Mouse (Mus musculus): ENCODE measurements around the gene Pde8a. TPM values are rescaled to one million over a fixed set of nuclear protein-coding genes. Genes with fewer than 3 reads are reported as not detected.

Gene Pde8a
- polyA plus RNA-seq, 1 experiment from 2014 or later: 4.1 TPM

DNA sequence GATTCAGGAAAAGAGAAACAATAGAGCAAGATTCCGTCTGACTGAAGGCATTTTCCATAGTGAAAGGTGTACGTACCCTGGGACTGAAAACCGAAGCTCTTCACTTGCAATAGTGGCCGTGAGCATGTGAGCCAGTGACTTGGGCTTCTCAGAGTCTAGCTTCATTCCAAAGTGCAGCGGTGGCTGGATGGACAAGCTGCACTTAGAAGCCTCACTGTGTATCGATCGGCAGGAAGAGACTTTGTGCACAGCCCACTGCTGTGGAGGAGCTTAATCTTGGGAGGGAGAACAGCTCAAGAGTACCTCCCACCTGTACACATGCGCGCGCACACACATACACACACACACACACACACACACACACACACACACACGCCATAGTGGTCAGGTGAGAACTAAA lies 39.9 kb downstream of the Pde8a start:
- no peaks in the 10 kb centered on the region for H3K36me3 ChIP-seq (replicated peaks; ENCODE audit: control insufficient read depth, insufficient read depth, low read depth, low read length)
- H3K9ac ChIP-seq (replicated peaks; ENCODE audit: low read length): no peak overlapping the region
- no peaks in the 10 kb centered on the region for H3K9me3 ChIP-seq (replicated peaks; ENCODE audit: control insufficient read depth, low read length)
- DNase-seq (ENCODE audit: low spot score): no peak
- no peaks in the 10 kb centered on the region for H3K4me1 ChIP-seq (ENCODE audit: control insufficient read depth, insufficient read depth, low read length)
- no peak overlapping the region for H3K4me2 ChIP-seq (ENCODE audit: low read depth, low read length)
- no peak overlapping the region for H3K4me3 ChIP-seq (ENCODE audit: low read depth, low read length)
- no peaks in the 10 kb centered on the region for H3K27me3 ChIP-seq (ENCODE audit: control insufficient read depth, insufficient read depth, low read length)
- no peak for ATAC-seq (replicated peaks; ENCODE audit: insufficient number of reproducible peaks, low FRiP score, low TSS enrichment, low read depth)
- H3K27ac ChIP-seq (replicated peaks; ENCODE audit: low read depth, low read length): no peak overlapping the region
- 78% methylated on average over 11 of the region's 11 CpGs for WGBS

DNA sequence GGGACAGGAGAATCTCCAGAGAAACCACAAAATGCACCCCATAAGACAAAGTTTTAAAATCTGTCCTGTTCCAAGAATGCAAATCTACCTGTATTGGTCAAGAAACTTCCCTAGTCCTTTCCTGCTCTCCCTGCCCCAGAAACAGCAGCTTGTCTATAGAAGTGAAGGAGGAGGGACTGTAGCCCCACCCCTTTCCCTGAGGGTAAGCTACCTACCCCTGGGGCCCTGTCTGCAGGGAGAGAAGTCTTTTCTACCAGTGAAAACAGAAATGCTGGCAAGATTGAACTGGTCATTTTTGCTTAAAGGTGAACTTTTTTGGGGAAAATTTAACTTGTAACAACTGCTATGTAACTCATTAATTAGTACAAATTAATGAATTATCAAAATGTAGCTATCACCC lies 41.2 kb downstream of the Pde8a start:
- Histone ChIP-seq H3K4me2 (ENCODE audit: low read depth, low read length) (no peak overlapping the region), H3K9ac (replicated peaks; ENCODE audit: low read length) (no peak overlapping the region), H3K27me3 (ENCODE audit: control insufficient read depth, insufficient read depth, low read length) (no peaks in the 10 kb centered on the region), H3K27ac (replicated peaks; ENCODE audit: low read depth, low read length) (no peak overlapping the region), H3K4me3 (ENCODE audit: low read depth, low read length) (no peak overlapping the region), H3K4me1 (ENCODE audit: control insufficient read depth, insufficient read depth, low read length) (no peaks in the 10 kb centered on the region), H3K9me3 (replicated peaks; ENCODE audit: control insufficient read depth, low read length) (no peaks in the 10 kb centered on the region), H3K36me3 (replicated peaks; ENCODE audit: control insufficient read depth, insufficient read depth, low read depth, low read length) (no peaks in the 10 kb centered on the region)
- ATAC-seq (replicated peaks; ENCODE audit: insufficient number of reproducible peaks, low FRiP score, low TSS enrichment, low read depth): no peak
- DNase-seq (ENCODE audit: low spot score): no peak

DNA sequence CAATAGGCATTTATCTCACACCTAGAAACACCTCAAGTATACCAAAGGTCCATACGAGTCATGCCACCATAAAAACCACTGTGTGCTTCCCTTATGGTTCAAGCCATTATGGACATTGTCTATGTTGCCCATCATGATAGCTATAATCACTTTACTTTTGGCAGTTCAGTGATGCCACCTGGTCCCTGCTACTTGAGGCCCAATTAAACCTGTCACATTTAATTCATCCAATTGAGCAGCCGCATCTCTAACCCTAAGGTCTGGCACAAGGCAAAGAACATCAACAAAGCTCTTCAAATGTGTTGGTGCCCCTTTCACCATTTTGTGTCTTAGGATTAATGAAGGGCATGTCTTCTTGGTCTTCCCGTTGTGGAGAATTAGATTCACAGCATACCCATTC lies 42.1 kb downstream of the Pde8a start:
- no peak for ATAC-seq (replicated peaks; ENCODE audit: insufficient number of reproducible peaks, low FRiP score, low TSS enrichment, low read depth)
- H3K4me2 ChIP-seq (ENCODE audit: low read depth, low read length): no peak overlapping the region
- H3K27me3 ChIP-seq (ENCODE audit: control insufficient read depth, insufficient read depth, low read length): no peaks in the 10 kb centered on the region
- no peak overlapping the region for H3K9ac ChIP-seq (replicated peaks; ENCODE audit: low read length)
- 89% methylated on average over 3 of the region's 3 CpGs for WGBS
- no peaks in the 10 kb centered on the region for H3K9me3 ChIP-seq (replicated peaks; ENCODE audit: control insufficient read depth, low read length)
- no peaks in the 10 kb centered on the region for H3K4me1 ChIP-seq (ENCODE audit: control insufficient read depth, insufficient read depth, low read length)
- no peak for DNase-seq (ENCODE audit: low spot score)
- no peak overlapping the region for H3K27ac ChIP-seq (replicated peaks; ENCODE audit: low read depth, low read length)
- no peaks in the 10 kb centered on the region for H3K36me3 ChIP-seq (replicated peaks; ENCODE audit: control insufficient read depth, insufficient read depth, low read depth, low read length)
- H3K4me3 ChIP-seq (ENCODE audit: low read depth, low read length): no peak overlapping the region

DNA sequence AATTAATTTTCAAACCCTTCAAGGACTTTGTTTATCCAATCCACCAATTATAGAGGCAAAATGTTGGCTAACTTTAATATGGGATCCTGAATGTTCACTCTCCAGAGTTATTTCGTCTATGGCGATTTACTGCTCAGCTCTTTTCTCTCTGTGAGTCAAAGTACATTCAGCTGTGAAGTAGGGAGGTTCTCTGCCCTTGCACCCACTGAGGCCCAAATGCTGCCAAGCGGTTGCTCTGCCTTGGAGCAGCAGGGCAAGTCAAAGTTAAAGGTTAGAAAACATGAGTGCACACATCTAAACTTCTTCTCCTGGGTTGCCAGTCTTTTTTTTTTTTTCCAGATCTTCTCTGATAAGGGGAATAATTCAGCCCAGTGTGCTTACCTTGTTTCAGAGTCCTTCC lies 43.4 kb downstream of the Pde8a start:
- 86% methylated on average over 3 of the region's 3 CpGs for WGBS

DNA sequence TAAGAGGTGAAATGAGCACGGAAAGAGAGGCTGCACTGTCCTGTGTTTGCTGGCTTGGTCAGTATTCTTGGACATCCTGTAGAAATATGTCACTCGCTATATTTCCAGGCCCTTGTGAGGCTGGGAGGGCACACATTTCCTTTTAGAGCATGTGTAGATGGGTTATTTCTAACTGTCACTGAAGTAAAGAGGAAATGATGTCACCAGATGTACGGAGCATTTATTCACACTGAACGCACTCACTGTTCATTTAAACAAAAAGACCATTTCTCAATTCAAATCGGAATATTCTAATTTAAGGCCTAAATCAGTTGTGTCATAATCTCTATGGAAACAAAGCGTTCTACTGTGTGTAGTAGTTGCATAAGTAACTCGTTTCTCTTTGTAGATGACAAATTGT lies 48.2 kb downstream of the Pde8a start:
- no peak overlapping the region for H3K27ac ChIP-seq (replicated peaks; ENCODE audit: low read depth, low read length)
- H3K36me3 ChIP-seq (replicated peaks; ENCODE audit: control insufficient read depth, insufficient read depth, low read depth, low read length): no peaks in the 10 kb centered on the region
- H3K9me3 ChIP-seq (replicated peaks; ENCODE audit: control insufficient read depth, low read length): no peaks in the 10 kb centered on the region
- ATAC-seq (replicated peaks; ENCODE audit: insufficient number of reproducible peaks, low FRiP score, low TSS enrichment, low read depth) (no peak), DNase-seq (ENCODE audit: low spot score) (no peak)
- H3K4me3 ChIP-seq (ENCODE audit: low read depth, low read length): no peak overlapping the region
- H3K4me2 ChIP-seq (ENCODE audit: low read depth, low read length): no peak overlapping the region
- 86% methylated on average over 7 of the region's 7 CpGs for WGBS
- H3K27me3 ChIP-seq (ENCODE audit: control insufficient read depth, insufficient read depth, low read length): no peaks in the 10 kb centered on the region
- no peak overlapping the region for H3K9ac ChIP-seq (replicated peaks; ENCODE audit: low read length)
- no peaks in the 10 kb centered on the region for H3K4me1 ChIP-seq (ENCODE audit: control insufficient read depth, insufficient read depth, low read length)

More for the DNA sequence above, 43.4 kb downstream of the Pde8a start:
- ATAC-seq (replicated peaks; ENCODE audit: insufficient number of reproducible peaks, low FRiP score, low TSS enrichment, low read depth): no peak
- H3K4me1 ChIP-seq (ENCODE audit: control insufficient read depth, insufficient read depth, low read length): no peaks in the 10 kb centered on the region
- no peaks in the 10 kb centered on the region for H3K27me3 ChIP-seq (ENCODE audit: control insufficient read depth, insufficient read depth, low read length)
- H3K9ac ChIP-seq (replicated peaks; ENCODE audit: low read length): no peak overlapping the region
- H3K9me3 ChIP-seq (replicated peaks; ENCODE audit: control insufficient read depth, low read length): no peaks in the 10 kb centered on the region
- no peak for DNase-seq (ENCODE audit: low spot score)
- no peak overlapping the region for H3K4me3 ChIP-seq (ENCODE audit: low read depth, low read length)
- no peak overlapping the region for H3K27ac ChIP-seq (replicated peaks; ENCODE audit: low read depth, low read length)
- no peak overlapping the region for H3K4me2 ChIP-seq (ENCODE audit: low read depth, low read length)
- H3K36me3 ChIP-seq (replicated peaks; ENCODE audit: control insufficient read depth, insufficient read depth, low read depth, low read length): no peaks in the 10 kb centered on the region

DNA sequence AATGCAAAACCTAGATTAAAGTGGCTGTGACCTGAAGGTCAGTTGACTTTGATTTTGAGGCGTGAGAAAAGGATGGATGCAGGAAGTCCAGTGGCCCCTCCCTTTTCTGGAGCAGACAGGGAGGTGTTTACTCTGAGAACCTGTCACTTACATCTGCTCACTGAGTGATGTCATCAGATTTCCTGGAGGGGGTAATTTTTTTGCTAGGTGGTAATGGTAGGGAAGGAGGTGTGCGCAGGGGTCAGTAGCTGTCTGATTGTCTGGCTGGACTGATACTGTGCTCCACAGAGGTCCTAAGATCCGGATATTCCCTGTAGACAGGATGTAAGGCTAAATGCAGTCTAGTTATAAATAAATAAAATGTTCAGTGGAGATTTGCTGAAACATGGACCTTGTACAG lies 59.5 kb downstream of the Pde8a start:
- no peak overlapping the region for H3K27ac ChIP-seq (replicated peaks; ENCODE audit: low read depth, low read length)
- H3K27me3 ChIP-seq (ENCODE audit: control insufficient read depth, insufficient read depth, low read length): no peaks in the 10 kb centered on the region
- no peak overlapping the region for H3K4me2 ChIP-seq (ENCODE audit: low read depth, low read length)
- DNase-seq (ENCODE audit: low spot score) (peak; percentile 10), ATAC-seq (replicated peaks; ENCODE audit: insufficient number of reproducible peaks, low FRiP score, low TSS enrichment, low read depth) (no peak)
- H3K4me3 ChIP-seq (ENCODE audit: low read depth, low read length): no peak overlapping the region
- whole genome bisulfite sequencing: 72% methylated on average over 3 of the region's 3 CpGs
- H3K4me1 ChIP-seq (ENCODE audit: control insufficient read depth, insufficient read depth, low read length): no peaks in the 10 kb centered on the region
- H3K36me3 ChIP-seq (replicated peaks; ENCODE audit: control insufficient read depth, insufficient read depth, low read depth, low read length): no peaks in the 10 kb centered on the region
- H3K9me3 ChIP-seq (replicated peaks; ENCODE audit: control insufficient read depth, low read length): no peaks in the 10 kb centered on the region
- H3K9ac ChIP-seq (replicated peaks; ENCODE audit: low read length): no peak overlapping the region

DNA sequence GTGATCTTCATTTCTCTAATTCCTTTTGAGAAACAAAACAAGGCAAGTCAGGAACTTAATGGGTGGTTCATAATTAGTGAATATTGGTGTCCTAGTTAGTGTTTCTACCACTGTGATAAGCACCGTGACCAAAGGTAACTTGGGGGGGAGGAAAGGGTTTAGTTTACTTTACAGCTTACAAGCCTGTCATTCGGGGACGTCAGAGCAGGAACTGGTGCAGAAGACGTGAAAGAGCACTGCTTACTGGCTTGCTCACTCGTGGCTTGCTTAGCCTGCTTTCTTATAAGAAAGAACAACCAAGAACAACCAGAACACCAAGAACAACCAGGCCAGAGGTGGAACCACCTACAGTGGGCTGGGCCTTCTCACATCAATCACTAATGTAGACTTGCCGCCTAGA lies 65.6 kb downstream of the Pde8a start:
- H3K9me3 ChIP-seq (replicated peaks; ENCODE audit: control insufficient read depth, low read length): no peaks in the 10 kb centered on the region
- no peak for ATAC-seq (replicated peaks; ENCODE audit: insufficient number of reproducible peaks, low FRiP score, low TSS enrichment, low read depth)
- H3K4me1 ChIP-seq (ENCODE audit: control insufficient read depth, insufficient read depth, low read length): no peaks in the 10 kb centered on the region
- no peak overlapping the region for H3K4me2 ChIP-seq (ENCODE audit: low read depth, low read length)
- no peak overlapping the region for H3K27ac ChIP-seq (replicated peaks; ENCODE audit: low read depth, low read length)
- DNase-seq (ENCODE audit: low spot score): no peak
- H3K4me3 ChIP-seq (ENCODE audit: low read depth, low read length): no peak overlapping the region
- no peaks in the 10 kb centered on the region for H3K36me3 ChIP-seq (replicated peaks; ENCODE audit: control insufficient read depth, insufficient read depth, low read depth, low read length)
- 83% methylated on average over 6 of the region's 6 CpGs for WGBS
- no peaks in the 10 kb centered on the region for H3K27me3 ChIP-seq (ENCODE audit: control insufficient read depth, insufficient read depth, low read length)
- H3K9ac ChIP-seq (replicated peaks; ENCODE audit: low read length): no peak overlapping the region

DNA sequence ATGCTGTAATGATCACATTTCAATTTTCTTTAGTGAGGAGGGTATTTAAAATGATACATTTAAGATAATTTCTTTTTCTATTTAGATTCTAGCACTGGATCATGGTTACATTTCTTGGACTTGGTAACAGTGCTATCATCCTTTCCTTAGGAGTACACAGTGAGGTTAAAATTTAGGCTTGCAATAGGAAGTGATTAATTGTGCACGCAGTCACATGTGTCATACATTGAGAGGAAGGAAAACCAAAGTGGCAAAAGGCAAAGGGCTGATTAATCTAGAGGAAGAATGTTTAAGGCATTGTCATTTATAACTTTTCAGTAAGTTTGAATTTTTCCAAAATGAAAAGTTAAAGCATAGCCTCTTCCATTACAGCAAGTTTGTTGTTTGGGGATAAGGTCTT lies 67.8 kb downstream of the Pde8a start:
- no peak overlapping the region for H3K27ac ChIP-seq (replicated peaks; ENCODE audit: low read depth, low read length)
- H3K4me1 ChIP-seq (ENCODE audit: control insufficient read depth, insufficient read depth, low read length): no peaks in the 10 kb centered on the region
- no peak for ATAC-seq (replicated peaks; ENCODE audit: insufficient number of reproducible peaks, low FRiP score, low TSS enrichment, low read depth)
- DNase-seq (ENCODE audit: low spot score): no peak
- no peaks in the 10 kb centered on the region for H3K27me3 ChIP-seq (ENCODE audit: control insufficient read depth, insufficient read depth, low read length)
- no peak overlapping the region for H3K4me3 ChIP-seq (ENCODE audit: low read depth, low read length)
- WGBS: 87% methylated on average over 1 of the region's 1 CpGs
- no peaks in the 10 kb centered on the region for H3K9me3 ChIP-seq (replicated peaks; ENCODE audit: control insufficient read depth, low read length)
- H3K9ac ChIP-seq (replicated peaks; ENCODE audit: low read length): no peak overlapping the region
- H3K36me3 ChIP-seq (replicated peaks; ENCODE audit: control insufficient read depth, insufficient read depth, low read depth, low read length): no peaks in the 10 kb centered on the region
- H3K4me2 ChIP-seq (ENCODE audit: low read depth, low read length): no peak overlapping the region

DNA sequence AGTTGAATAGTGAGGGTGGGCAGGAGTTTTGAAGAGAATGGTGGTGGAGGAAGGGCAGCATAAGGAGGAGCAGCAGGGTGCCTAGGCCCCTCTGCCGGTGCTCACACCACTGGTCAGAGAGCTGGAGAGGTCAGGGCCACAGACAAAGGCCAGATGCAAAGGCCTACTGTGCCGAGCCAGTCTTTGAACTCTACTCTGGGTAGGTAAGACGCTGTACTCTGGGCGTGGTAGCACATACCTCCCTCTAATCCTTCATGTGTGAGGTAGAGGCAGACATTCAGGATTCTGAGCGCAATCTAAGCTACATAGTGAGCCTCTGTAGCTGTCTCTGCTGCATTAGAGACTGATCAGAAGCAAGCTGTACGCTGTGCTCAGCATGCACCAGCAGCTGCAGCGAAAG lies 73.1 kb downstream of the Pde8a start:
- 45% methylated on average over 7 of the region's 7 CpGs for WGBS

More for the DNA sequence above, 73.1 kb downstream of the Pde8a start:
- H3K4me2 ChIP-seq (ENCODE audit: low read depth, low read length): no peak overlapping the region
- no peak overlapping the region for H3K9ac ChIP-seq (replicated peaks; ENCODE audit: low read length)
- no peaks in the 10 kb centered on the region for H3K36me3 ChIP-seq (replicated peaks; ENCODE audit: control insufficient read depth, insufficient read depth, low read depth, low read length)
- H3K27ac ChIP-seq (replicated peaks; ENCODE audit: low read depth, low read length): no peak overlapping the region
- H3K4me1 ChIP-seq (ENCODE audit: control insufficient read depth, insufficient read depth, low read length): no peaks in the 10 kb centered on the region
- no peak overlapping the region for H3K4me3 ChIP-seq (ENCODE audit: low read depth, low read length)
- DNase-seq (ENCODE audit: low spot score) (no peak), ATAC-seq (replicated peaks; ENCODE audit: insufficient number of reproducible peaks, low FRiP score, low TSS enrichment, low read depth) (no peak)
- no peaks in the 10 kb centered on the region for H3K9me3 ChIP-seq (replicated peaks; ENCODE audit: control insufficient read depth, low read length)
- H3K27me3 ChIP-seq (ENCODE audit: control insufficient read depth, insufficient read depth, low read length): no peaks in the 10 kb centered on the region

Data from embryonic facial prominence, embryonic 11.5 days (tissue).